Mouse (Mus musculus) liver, adult (tissue): Measurements from ENCODE around the gene Cav3.

Experiments
- GATA4 ChIP-seq: IDR thresholded peaks from 2 replicates; pipeline ENCODE4 v1.6.1; 2014; ENCODE audit warnings: mild to moderate bottlenecking, low read length; ENCODE audit not compliant: insufficient replicate concordance

The Cav3 gene

DNA sequence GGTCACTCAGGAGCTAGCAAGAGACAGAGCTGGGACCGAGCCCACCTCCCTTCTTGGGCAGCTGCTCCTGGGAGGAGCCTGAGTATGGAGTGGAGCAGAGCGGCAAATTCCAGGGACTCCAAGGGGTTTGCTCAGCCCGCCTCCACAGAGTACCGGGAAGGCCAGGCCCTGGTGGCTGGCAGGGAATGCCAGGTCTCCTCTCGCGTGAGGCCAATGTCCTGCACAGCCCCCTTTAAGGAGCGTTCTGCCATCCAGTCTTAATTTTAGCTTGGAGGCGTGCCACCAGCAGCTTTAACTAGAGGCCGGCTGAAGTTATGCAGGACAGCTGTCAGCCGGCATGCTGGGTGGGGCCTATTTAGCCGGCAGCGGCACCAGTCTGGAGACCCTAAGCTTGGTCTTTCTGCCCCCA is at the start of gene Cav3:
TSS of gene Cav3 (plus strand) at position 165 of the 409 bp plus-strand sequence.
- no peak for TF ChIP-seq GATA4

DNA sequence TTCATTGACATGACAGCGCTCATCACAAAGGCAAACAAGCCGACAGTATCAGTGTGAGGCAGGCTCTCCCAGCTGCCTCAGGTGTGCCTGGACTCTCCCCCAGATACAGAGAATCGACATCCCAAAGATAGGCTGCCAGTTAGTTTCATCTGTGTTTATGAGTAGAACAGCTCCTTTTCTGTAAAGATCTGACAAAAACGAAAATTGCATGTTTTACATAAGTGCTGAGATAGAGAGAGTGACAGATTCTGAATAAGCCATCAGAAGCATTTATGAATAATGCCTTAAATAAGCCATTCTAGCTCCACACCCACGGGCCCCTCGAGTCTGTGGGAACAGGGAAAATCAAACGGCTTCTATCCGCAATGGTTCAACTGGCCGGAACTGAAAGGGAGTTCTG is 40.0 kb upstream of the Cav3 start:
- TF ChIP-seq GATA4, result no peak

DNA sequence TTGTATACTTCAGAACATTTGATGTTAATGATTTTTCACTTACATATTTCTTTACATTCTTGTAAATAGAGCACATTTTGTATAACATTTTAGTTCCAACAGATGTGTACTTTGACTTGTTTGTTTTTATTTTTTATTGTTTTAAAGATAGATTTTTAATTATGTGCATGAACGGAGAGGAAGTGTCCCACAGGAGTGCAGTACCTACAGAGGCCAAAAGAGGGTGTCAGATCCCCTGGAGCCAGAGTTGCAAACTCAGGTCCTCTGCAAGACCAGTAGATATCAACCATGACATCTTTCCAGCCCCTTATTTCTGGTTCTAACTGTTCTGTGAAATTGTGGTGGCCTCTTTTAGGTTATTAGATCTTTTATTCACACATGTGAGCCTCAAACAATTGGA is 38.4 kb upstream of the Cav3 start:
- no peak for TF ChIP-seq GATA4

- TF ChIP-seq GATA4, result no peak
These were observed 35.4 kb upstream of the Cav3 start for GRCm38 (mm10) chr6:112423746-112424501.

GRCm38 (mm10) chr6:112426018-112426732 is 33.1 kb upstream of the Cav3 start:
- TF ChIP-seq GATA4, result no peak

DNA sequence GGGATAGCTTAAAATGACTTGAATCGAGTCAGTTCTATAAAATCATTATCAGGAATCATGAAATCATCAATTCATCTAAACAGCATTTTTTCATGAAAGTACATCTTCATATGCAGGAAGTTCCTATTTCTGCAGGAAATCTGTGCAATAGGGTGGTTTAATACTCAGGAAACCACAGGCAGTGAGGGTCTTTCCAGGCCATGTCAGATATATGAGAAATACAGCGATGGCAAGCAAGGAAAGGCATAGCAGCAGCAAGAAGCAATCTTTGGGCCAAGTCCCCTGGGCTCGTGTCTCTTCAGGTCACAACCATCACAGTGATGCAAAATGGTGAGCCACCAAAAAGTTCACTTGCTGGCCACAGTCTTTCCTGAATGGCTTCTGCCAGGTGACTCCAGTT is 13.6 kb upstream of the Cav3 start:
- no peak for TF ChIP-seq GATA4

DNA sequence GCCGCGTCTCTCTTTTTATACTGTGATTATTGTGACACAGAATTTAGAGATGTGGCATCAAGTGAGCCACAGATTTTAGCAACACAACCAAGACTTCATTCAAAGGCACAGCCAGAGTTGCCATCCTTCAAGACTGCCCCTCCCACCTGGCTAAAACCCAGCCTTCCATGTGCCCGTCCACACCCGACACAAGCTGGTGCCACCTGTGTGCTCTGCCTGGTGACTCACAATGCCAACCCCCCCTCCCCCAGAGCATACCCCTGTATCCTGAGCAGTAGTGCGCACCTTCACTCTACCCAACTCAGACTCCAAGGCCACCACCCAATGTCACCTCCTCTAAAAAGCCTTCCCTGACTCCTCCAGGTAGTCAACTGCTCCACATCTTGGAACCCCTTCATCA is 2.2 kb downstream of the Cav3 start:
- no peak for TF ChIP-seq GATA4

DNA sequence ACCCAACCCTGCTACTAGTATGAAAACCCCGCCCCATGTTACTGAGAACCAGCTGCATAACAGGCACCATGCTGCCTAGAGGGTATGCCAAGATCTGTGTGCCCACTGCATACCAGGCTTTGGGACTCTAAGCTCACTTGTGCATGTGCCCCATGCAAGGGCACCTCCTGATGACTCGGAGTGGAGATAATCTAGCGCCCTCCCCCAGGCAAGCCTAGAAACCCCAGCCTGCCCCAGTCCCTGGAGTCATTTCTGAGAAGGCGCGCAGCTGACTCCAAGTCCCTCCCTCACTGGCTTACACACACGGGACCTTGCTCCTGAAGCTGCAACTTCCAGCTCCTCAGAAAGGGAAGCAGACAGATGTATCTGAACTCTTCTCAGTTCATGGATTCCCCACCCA is 4.0 kb downstream of the Cav3 start:
- no peak for TF ChIP-seq GATA4

DNA sequence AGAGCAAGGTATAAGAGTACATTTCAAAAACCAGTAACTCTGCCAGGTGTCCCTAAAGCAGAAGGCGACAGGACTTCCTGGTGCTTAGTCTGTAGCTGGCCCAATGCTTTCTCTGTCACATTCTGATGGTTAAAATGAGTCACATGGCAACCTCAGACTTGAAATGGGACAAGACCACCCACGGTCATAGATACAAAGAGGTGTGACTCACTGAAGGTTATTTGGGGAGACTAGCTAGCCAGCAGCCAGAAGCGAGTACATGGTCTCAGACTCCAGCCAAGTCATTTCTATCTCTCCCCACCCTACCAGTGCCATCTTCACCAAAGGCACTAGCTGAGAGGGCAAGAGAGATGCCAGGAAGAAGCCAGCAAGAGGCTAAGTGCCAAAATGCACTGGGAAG is 6.1 kb downstream of the Cav3 start:
- no peak for TF ChIP-seq GATA4

GRCm38 (mm10) chr6:112466001-112466400 is 6.7 kb downstream of the Cav3 start:
- no peak for TF ChIP-seq GATA4

DNA sequence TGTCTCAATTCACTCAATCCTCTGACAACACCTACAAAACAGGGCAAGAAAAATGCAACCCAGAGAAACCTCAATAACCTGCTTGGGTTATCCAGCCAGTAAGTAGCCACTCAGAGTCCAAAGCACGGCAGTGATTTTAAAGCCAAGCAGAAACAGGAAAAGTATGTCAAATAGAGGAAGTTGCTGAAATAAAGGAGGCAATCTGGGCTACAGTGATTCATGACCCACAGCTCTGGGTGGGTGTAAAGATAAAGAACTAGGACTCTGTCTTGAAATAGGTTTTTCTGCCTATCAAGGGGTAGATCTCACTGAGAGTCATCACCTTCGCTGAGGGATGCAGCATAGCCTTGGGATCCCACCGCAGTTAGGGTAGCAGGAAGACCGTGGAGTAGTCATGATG is 12.3 kb downstream of the Cav3 start:
- TF ChIP-seq GATA4, result no peak

DNA sequence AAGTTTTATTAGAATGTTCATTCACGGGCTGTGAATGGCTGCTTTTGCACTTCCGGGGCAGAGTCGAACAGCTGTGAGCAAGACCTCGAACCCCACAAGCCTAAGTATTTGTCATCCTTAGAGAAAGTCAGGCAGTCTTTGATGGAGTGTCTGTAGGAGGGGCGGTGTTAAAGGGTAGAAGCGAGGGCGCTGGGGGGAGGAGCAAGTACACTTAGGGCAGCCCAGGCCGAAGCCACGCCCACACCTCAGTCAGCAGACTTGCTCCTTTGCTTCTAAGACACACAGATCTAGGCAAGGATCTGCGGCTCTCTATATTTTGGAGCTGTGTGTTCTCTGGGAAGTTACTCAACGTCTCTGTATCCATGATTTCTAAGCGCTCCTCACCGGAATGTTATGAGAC is 20.6 kb downstream of the Cav3 start:
- TF ChIP-seq GATA4, result no peak

- TF ChIP-seq GATA4, result no peak
These were observed 25.0 kb downstream of the Cav3 start for GRCm38 (mm10) chr6:112484316-112484715.

DNA sequence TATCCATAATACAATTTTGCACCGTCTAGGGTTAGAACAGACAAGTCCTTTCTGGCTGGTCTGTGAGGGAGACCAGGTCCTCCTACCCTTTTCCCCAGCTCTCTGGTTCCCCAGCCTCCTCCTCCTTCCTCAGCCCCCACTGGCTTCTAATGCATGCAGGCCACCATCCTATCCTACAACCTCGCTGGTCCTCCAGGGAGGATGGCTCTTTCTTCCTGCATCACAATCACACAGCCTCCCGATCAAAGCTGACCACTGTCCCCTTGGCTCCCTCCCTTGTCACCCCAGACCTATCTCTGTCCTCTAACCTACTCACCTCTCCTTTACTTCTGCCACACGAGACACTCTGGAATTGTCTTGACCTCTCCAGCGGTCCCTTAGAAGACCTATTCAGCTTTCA is 28.7 kb downstream of the Cav3 start:
- no peak for TF ChIP-seq GATA4

DNA sequence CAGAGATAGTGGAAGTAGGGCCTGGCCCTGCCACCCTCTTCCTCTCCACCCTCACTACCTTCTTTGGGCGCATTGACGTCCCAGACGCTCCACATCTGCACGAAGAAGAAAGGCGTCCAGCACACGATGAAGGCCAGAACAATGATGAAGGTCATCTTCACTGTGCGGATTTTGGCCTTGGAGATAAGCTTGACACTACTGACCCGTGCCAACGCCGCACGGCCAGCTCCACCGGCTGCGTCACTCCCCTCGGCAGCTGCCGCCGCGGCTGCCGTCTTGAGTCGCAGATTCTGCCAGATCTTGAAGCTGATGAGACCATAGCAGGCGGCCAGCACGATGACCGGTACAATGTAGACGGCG is 29.5 kb downstream of the Cav3 start:
- TF ChIP-seq GATA4, result no peak

DNA sequence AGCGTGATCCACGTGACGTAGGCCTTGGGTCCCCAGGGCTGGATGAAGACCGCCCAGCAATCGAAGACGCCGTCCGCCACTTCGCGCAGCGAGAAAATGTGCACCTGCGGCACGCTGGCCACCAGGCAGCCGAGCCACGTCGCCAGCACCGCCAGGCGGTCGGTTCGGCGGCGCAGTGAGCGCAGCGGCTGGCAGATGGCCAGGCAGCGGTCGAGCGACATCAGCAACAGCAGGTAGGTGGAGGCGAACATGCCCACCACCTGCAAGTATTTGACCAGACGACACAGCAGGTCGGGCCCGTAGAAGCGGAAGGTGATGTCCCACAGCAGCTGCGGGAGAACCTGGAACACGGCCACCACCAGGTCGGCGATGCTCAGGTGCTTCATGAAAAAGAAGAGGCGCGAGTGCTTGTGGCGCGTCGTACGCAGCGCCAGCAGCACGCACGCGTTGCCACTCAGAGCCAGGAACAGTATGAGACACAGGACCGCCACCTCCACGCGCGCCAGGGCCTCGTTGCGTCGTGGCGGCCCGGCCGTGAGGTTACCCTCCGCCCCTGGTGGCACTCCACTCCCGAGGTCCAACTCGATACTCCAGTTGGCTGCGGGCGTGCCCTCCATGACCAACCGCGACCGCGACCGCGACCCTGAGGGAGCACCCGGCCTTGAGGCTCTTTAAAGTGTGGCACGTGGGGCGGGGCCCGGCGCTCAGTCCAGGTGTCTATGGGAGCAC is 30.0 kb downstream of the Cav3 start:
- TF ChIP-seq GATA4, result no peak

DNA sequence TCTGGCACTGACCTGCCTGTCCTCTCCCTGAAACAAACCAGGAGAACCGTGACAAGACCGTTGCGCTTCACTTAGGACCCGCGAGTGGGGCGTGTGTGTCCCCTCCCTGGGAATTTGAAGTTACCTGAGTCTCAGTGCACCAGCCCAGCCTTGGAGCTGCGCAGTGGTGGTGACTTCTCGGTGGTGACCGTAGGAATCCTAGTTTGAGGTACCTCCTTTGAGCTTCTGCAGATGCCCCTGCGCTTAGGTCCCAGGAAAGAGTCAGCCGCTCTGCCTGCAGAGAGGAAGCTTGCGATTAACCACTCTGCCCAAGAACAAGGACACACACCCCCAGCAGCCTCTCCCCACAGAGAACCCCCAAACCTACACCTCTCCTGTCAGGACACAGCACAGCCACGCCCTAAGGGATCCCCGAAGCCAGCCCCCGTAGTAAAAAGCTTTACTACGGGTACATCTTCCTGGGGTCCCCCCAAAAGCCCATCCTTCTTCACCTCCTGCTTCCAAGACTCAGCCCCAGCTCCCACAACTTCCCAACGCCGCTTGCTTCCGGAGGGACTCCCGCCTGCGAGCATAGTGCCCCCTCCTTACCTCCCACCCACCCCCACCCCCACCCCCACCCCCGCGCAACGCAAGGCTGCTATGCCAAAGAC is 30.7 kb downstream of the Cav3 start, which contains the start of gene Oxtr:
TSS of gene Oxtr (minus strand) at position 34 of the 650 bp plus-strand sequence.
- no peak for TF ChIP-seq GATA4
